Mouse (Mus musculus): ENCODE data around the gene Ifi204. TPM values are rescaled to one million over a fixed set of nuclear protein-coding genes. Genes with fewer than 3 reads are reported as not detected.

The Ifi204 gene
- polyA plus RNA-seq, 1 experiment from 2014 or later: 1.9 TPM

DNA sequence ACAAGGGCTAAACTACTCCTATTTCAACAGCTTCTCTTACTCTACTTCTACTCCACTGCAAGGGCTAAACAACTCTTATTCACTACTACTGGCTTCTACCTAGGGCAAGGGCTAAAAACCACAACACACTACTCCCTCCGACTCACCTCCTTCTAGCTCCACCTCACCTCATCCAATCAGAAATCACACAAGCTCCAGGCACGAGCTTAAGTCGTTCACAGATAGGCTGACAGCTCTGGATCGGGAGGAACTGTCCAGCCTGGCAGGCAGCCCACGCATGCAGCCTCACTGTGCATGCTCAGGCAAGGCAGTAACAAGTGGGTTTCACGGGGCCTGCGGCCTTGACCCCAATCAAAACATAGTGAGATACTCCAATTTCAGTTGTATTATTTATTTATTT lies 33.5 kb downstream of the Ifi204 start:
- ATAC-seq (replicated peaks; ENCODE audit: low FRiP score): peak; percentile 86
- H3K9me3 ChIP-seq (replicated peaks): no peaks in the 10 kb centered on the region
- H3K36me3 ChIP-seq: no peaks in the 10 kb centered on the region
- WGBS: 13% methylated on average over 7 of the region's 7 CpGs
- H3K9ac ChIP-seq: no peak overlapping the region
- H3K4me2 ChIP-seq: no peak overlapping the region
- no peak overlapping the region for H3K27ac ChIP-seq
- no peaks in the 10 kb centered on the region for H3K4me1 ChIP-seq
- H3K4me3 ChIP-seq (replicated peaks): no peak overlapping the region
- no peaks in the 10 kb centered on the region for H3K27me3 ChIP-seq

Other genes with a start within 250 kb of the Ifi204 start
- not detected in 2 replicates for gene Ifi214, start 231.0 kb downstream of the Ifi204 start, polyA plus RNA-seq (2015; fragmentation: Nextera tagmentation; extraction: Ambion mirVana)
- gene Ifi213, start 167.7 kb downstream of the Ifi204 start, polyA plus RNA-seq (2015; fragmentation: Nextera tagmentation; extraction: Ambion mirVana): 0.14 TPM in 1 of 2 replicates, not detected in the other
- gene Ifi209, start 136.0 kb downstream of the Ifi204 start, polyA plus RNA-seq (2015; fragmentation: Nextera tagmentation; extraction: Ambion mirVana): 0.35 and 0.36 TPM in 2 replicates
- gene Ifi208, start 93.3 kb downstream of the Ifi204 start, polyA plus RNA-seq (2015; fragmentation: Nextera tagmentation; extraction: Ambion mirVana): not detected in 2 replicates
- gene Ifi207, start 25.2 kb downstream of the Ifi204 start, polyA plus RNA-seq (2015; fragmentation: Nextera tagmentation; extraction: Ambion mirVana): 0.86 and 1.0 TPM in 2 replicates
- gene Ifi211, start 146.1 kb upstream of the Ifi204 start, polyA plus RNA-seq (2015; fragmentation: Nextera tagmentation; extraction: Ambion mirVana): 0.73 and 0.87 TPM in 2 replicates
- gene Mndal, start 175.5 kb upstream of the Ifi204 start, polyA plus RNA-seq (2015; fragmentation: Nextera tagmentation; extraction: Ambion mirVana): 2.1 and 3.7 TPM in 2 replicates
- gene Ifi203, start 175.7 kb upstream of the Ifi204 start, polyA plus RNA-seq (2015; fragmentation: Nextera tagmentation; extraction: Ambion mirVana): 2.0 TPM in 2 replicates
- 0.15 TPM in 1 of 2 replicates, not detected in the other for gene Ifi202b, start 215.8 kb upstream of the Ifi204 start, polyA plus RNA-seq (2015; fragmentation: Nextera tagmentation; extraction: Ambion mirVana)